Mouse (Mus musculus) embryonic fibroblast, embryonic 13.5 days (primary cell): ENCODE measurements at regions not wholly inside any gene's neighbourhood (a gene's known extent, or its start where the extent isn't known, plus 50 kb on each side); places are given as distances from the start of the nearest gene placed in this dataset.

Source experiments
- H3K27ac ChIP-seq: 2 replicates; pipeline ENCODE4 v1.5.1; 2012; ENCODE audit warnings: low read length, control low read depth, inconsistent platforms; ENCODE audit not compliant: insufficient read depth
- H3K4me1 ChIP-seq: 2 replicates; pipeline ENCODE4 v1.6.1; 2011; ENCODE audit warnings: low read length; ENCODE audit not compliant: control insufficient read depth, insufficient read depth
- H3K4me3 ChIP-seq: 2 replicates; pipeline ENCODE4 v1.5.1; 2011; ENCODE audit warnings: mild to moderate bottlenecking, control low read depth, low read length; ENCODE audit not compliant: insufficient read depth
- CTCF ChIP-seq: IDR thresholded peaks from 2 replicates; pipeline ENCODE4 v1.5.1; 2011; ENCODE audit warnings: mild to moderate bottlenecking, control low read depth, low read length, moderate library complexity, borderline replicate concordance; ENCODE audit not compliant: insufficient read depth
- POLR2A ChIP-seq: IDR thresholded peaks from 2 replicates; pipeline ENCODE4 v1.6.1; 2011; ENCODE audit warnings: low read depth, mild to moderate bottlenecking, control low read depth, low read length, moderate library complexity

- TF ChIP-seq CTCF (no peak), POLR2A (no peak)
- Histone ChIP-seq H3K27ac (no peak overlapping the region), H3K4me3 (no peak overlapping the region), H3K4me1 (no peaks in the 10 kb centered on the region; the same call in 1 of the 2 replicates)
Observed at GRCm38 (mm10) chr14:62171256-62172047, 120.9 kb upstream of the Rnaseh2b start.

- H3K4me1 ChIP-seq = no peaks in the 10 kb centered on the region; the same call in 1 of the 2 replicates
- TF ChIP-seq POLR2A (no peak), CTCF (no peak)
- H3K27ac ChIP-seq = no peak overlapping the region
- no peak overlapping the region for H3K4me3 ChIP-seq
Observed at GRCm38 (mm10) chr14:62173835-62174530, 118.4 kb upstream of the Rnaseh2b start.

- Histone ChIP-seq H3K4me1 (no peaks in the 10 kb centered on the region; the same call in 1 of the 2 replicates), H3K4me3 (no peak overlapping the region), H3K27ac (no peak overlapping the region)
- TF ChIP-seq POLR2A (no peak), CTCF (no peak)
Observed at GRCm38 (mm10) chr14:62175384-62176048, 116.9 kb upstream of the Rnaseh2b start.

- Histone ChIP-seq H3K4me3 (no peak overlapping the region), H3K4me1 (no peaks in the 10 kb centered on the region; the same call in 1 of the 2 replicates), H3K27ac (no peak overlapping the region)
- TF ChIP-seq CTCF (no peak), POLR2A (no peak)
Observed at GRCm38 (mm10) chr14:62177509-62177908, 114.9 kb upstream of the Rnaseh2b start.

- no peak overlapping the region for H3K4me3 ChIP-seq
- H3K27ac ChIP-seq = no peak overlapping the region
- no peaks in the 10 kb centered on the region for H3K4me1 ChIP-seq
- TF ChIP-seq CTCF = no peak
- TF ChIP-seq POLR2A = no peak
Observed at GRCm38 (mm10) chr14:62187360-62187759, 105.0 kb upstream of the Rnaseh2b start.

- Histone ChIP-seq H3K27ac (no peak overlapping the region), H3K4me1 (no peaks in the 10 kb centered on the region), H3K4me3 (no peak overlapping the region)
- TF ChIP-seq CTCF (no peak), POLR2A (no peak)
Observed at GRCm38 (mm10) chr14:62188147-62188885, 104.1 kb upstream of the Rnaseh2b start.

GRCm38 (mm10) chr14:62191624-62192023 lies 100.8 kb upstream of the Rnaseh2b start:
- H3K4me3 ChIP-seq = no peak overlapping the region
- no peak overlapping the region for H3K27ac ChIP-seq
- TF ChIP-seq CTCF (no peak), POLR2A (no peak)
- H3K4me1 ChIP-seq = no peaks in the 10 kb centered on the region

GRCm38 (mm10) chr14:62192814-62193213 lies 99.6 kb upstream of the Rnaseh2b start:
- TF ChIP-seq POLR2A (no peak), CTCF (no peak)
- Histone ChIP-seq H3K4me1 (no peaks in the 10 kb centered on the region), H3K27ac (no peak overlapping the region), H3K4me3 (no peak overlapping the region)

GRCm38 (mm10) chr14:62193371-62193770 lies 99.0 kb upstream of the Rnaseh2b start:
- Histone ChIP-seq H3K4me3 (no peak overlapping the region), H3K27ac (no peak overlapping the region), H3K4me1 (no peaks in the 10 kb centered on the region)
- TF ChIP-seq CTCF (no peak), POLR2A (no peak)
